Mouse (Mus musculus): ENCODE results near the gene Dhcr7.

DNA sequence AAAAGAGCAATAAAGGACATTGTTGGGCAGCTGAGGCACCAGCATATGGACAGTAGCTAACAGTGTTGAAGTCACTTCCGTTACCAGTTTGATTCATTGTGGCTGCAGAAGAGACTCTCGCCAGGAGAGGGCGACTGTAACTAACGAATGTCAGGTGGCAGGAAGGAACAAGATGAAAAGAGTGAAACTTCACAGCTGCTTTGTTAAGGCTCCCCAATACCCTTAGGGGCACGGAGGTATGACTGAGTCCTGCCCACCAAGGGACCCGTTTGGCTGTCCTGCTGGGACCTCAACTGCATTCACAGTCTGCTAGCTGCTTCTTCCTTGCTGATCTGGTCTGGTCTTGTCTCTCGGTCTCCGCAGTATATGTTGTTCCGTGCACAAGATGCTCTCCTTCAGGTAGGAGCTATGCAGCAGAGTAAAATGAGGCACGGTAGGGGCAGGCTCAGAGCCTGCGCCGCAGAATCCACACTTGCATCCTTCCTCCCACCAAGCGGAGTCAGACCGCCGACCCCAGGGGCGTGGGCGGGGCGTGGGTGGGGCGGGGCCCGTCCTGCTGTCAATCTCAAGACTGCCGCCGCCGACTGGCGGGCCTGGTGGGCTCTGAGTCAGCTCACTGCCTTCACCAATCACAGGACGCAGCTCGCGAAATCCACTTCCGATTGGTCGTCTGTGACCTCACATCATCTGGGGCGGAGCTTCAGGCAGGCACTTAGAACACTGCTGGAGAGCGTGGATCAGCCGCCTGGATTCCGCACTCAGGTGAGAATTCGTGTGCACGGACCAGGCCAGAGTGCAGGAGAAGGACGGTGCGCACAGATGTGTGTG lies 6.8 kb downstream of the Dhcr7 start:
- TF ChIP-seq CTCF (IDR thresholded peaks at IDR 0.05; ENCODE audit: borderline replicate concordance, control insufficient read depth, extremely low read depth, insufficient read depth, low read length, poor library complexity) (peak; percentile 23; the same call in 1 of the 2 replicates), POLR2A (IDR thresholded peaks at IDR 0.05; ENCODE audit: control insufficient read depth, extremely low read depth, insufficient read depth, low read length, poor library complexity) (peak; percentile 36; the same call in 1 of the 2 replicates)
